Mouse (Mus musculus) adrenal gland, postnatal 36 days (tissue): ENCODE data around the gene Dido1. TPM values are rescaled to one million over a fixed set of nuclear protein-coding genes. Genes with fewer than 3 reads are reported as not detected.

Experiments
- DNase-seq, 2 experiments: peaks; one replicate each; pipeline ENCODE4 v3.0.0; 2021; ENCODE audit warnings: mixed read lengths in 1 of 2
- long read RNA-seq, 2 experiments: library from polyadenylated mRNA; stranded (forward); transcript quantifications; one replicate each; pipeline ENCODE4 v2.0.0; 2021; ENCODE audit warnings: borderline sequencing depth in 2 of 2
- total RNA-seq, 2 experiments: library from RNA; stranded (reverse); gene quantifications; 2 replicates each; pipeline ENCODE4 v1.2.3; 2021

The Dido1 gene
- total RNA-seq: 10 to 100 TPM; 38.7 to 40.7 TPM
- long read RNA-seq, experiment 1, full-length matches to known transcripts: 2 of 11 reads
- long read RNA-seq, experiment 1, partial matches to known transcripts: 2 of 11 reads
- long read RNA-seq, experiment 1, other reads (novel, unspliced or antisense): 7 of 11 reads
- long read RNA-seq, experiment 2, partial matches to known transcripts: 2 of 6 reads
- long read RNA-seq, experiment 2, other reads (novel, unspliced or antisense): 4 of 6 reads

DNA sequence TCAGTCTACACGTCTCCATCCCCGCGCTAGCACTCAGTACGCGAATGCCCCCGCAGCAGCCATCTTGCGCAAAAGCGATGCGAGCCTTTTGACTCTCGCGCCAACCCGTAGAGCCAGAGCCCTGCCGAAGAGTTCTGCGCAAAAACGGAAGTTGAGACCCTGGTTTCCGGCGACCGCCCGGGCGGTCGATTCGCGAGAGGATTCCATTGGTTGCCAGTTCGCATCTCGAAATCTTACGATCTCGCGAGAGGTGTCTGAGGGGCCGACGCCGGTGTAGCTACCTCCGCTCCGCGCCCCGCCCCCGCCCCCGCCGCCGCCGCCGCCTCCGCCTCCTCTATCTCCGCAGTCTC lies at the start of gene Dido1, which contains the start of gene Gid8:
Gene Dido1, minus strand, starts transcription at position 77 of the 350 bp plus-strand sequence.
Gene Gid8, plus strand, starts transcription at position 195 of the 350 bp plus-strand sequence.
- DNase-seq: peak; percentile 97 to 98

GRCm38 (mm10) chr2:180758513-180759263 lies 48.9 kb upstream of the Dido1 start:
- no peak for DNase-seq

DNA sequence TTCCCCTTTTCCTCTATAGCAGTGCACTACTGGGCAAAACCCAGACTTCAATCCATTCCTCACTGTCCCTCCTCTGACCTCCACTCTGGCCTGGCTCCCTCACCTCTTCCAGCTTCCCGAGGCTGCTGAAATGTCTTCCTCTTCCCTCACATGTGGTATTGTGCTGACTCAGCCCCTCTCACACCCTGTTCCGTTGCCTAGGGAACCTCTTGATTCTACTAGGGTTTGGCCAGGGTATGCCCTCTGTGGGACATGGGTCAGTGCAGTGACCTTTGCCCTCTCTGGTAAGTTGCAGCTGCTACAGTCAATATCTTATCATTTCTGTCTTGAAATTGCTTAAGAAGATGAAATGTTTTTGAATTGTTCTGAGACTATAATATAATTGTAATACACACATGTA lies 47.0 kb upstream of the Dido1 start:
- no peak for DNase-seq

DNA sequence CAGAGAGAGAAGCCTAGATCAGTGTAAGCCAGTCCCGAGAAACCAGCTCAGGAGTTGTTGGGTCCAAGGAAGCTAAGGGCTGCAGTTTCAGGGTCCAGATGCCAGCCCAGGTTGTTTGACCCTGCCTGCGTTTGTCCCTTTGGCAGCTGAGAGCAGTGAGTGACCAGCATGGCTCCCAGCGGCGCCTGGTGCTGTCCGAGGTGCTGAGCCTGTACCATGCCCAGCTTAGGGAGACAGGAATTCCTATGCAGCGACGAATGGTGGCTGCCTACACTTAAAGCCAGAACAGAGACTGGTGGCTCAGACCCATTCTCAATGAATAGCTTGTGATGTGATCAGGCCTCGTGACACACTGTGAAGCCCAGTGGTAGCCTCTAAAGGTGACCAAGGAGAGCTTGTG lies 46.1 kb upstream of the Dido1 start:
- peak; percentile 71 to 83 for DNase-seq

DNA sequence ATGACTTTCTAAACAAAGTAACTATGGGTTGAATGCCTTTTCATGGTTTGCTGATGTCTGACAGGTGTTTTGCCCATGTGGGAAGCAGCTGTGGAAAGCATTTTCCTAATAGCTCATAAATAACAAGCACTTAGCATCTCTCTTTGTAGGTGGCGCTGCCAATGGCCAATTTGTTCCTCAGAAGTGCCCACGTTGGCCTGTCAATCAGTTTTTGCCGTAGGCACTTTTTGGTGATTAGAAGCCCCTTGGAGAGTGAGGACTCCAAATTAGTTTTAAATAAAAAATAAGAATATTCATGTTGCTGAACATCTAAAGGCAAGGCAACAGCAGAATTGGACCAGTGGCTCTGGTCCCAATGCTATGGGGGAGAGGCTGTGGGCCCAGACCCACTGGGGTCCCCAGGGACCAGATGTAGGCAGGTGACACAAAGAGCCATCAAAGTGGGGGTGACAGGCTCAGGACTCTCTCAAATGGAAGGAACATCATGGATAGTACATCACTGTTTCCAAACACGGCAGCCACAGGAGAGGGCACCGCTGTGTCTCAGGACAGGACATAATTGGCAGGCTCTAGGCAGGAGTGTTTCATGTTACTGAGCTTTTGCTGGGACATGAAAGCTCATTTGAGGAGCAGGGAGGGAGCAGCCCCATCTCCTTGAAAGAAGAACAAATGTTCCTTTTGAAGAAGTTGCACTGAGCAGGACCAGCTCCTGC lies 45.3 kb upstream of the Dido1 start:
- no peak for DNase-seq

GRCm38 (mm10) chr2:180748904-180749303 lies 39.1 kb upstream of the Dido1 start:
- DNase-seq: no peak

DNA sequence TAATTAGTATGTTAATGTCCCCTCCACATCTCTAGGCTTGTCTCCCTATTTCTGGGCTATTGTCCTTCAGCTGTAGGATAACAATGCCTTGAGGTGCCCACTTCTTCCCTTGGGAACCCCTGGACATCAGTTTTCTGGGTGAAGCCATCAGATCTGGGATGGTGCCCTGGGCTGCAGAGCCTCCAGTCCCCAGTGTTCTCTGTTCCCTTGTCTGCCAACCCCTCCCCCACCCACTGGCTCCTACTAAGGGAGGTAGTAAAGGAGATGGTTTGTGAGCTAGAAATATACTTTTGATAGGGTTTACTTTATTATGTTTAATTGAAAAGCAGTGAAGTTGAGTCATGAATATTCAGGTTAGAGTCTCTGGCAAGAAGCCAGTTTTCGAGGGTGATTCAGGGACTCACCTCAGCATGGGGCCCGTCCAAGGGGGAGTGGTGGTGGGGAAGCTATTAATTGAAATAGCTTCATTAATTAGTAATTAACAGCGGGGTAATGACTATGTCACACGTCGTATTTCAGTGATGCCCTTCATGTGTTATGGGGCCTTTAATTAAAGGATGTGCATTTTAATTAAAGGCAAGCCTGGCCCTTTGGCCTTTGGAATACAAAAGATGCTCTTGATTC lies 36.9 kb upstream of the Dido1 start:
- no peak for DNase-seq

DNA sequence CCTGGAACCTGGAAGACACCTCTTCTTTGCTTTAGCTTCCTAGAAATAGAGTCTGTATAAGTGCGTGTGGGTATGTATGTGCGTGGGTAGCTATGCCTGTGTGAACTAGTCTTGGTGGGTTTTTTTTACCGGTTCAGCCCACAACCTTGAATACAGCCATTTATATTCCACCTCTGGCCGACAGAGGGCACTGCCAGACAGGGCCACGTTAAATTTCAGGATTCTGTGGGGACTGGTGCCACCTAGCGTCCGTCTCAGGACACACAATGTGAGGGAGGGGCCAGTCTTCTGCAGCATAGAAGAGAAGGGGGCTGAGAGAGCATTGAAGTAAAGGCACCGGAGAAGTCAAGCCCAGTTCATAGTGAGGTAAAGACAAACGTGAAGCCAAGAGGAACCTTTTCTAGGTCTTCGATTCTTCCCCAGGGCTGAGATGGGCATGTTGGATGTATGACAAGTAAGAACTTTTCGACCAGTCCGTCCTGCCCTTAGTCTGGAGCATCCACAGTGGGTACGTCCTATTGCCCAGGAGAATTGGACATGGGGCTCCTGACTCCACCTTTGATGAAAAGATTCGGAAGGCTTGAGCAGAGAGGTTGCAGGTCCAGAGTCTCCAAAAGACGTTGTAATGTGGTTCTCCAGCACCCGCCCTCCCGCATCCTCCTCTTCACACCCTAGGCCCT lies 35.6 kb upstream of the Dido1 start:
- peak; percentile 88 to 89 for DNase-seq

GRCm38 (mm10) chr2:180743321-180743720 lies 33.5 kb upstream of the Dido1 start:
- no peak for DNase-seq

DNA sequence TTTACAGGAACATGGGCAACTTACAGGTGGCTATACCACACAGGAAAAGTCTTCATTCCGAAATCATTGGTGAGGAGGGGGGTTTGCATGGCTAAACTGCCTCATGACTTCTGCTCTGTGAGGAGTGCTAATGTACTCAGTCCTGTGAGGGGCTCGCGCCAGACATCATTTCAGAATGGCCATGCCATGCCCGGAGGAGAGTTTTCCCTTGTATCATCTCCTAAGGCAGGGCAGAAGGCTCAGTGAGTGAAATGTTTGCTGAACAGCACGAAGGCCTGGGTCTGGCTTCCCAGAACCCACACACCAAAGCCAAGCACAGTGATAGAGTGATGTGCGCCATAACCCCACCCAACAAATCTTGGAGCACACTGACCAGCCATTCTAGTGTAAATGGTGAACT lies 33.0 kb upstream of the Dido1 start:
- DNase-seq: no peak

DNA sequence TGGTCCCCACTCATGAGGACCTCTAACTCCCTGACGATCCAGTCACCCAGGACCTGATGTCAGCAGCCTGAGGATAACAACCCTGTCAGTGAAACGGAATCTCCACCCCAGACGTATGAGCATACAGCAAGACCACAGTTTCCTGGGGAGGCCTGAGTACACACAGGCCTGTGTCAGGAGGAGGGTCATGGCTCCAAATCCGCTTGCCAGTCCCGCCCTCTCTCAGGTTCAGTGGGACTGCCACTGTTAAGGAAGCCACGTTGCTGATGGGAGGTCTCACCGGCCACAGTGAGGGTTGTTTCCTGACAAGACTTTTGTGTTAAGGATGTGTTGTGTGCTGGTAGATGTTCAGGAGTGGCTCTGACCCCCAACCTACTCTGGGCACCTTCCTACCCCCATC lies 31.6 kb upstream of the Dido1 start:
- no peak for DNase-seq

- DNase-seq: no peak
These were observed 30.6 kb upstream of the Dido1 start for GRCm38 (mm10) chr2:180740349-180740748.

DNA sequence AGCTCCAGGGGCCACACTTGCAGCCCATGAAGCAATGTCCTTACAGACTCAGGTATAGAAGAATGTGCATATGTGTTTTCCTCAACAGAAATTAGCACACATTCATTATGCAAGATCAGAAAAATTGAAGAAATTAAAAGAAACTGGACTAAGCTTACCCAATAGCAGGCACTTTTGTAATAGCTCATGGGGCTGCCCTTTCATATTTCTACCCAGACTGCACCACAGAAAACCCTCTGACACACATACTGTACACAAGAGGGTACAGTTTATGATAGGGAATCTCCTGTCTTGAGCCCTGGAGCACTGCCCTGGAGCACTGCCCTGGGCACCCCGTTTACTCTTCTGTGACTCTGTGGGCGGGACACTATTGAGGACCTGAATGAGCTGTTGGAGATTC lies 28.2 kb upstream of the Dido1 start:
- no peak for DNase-seq

DNA sequence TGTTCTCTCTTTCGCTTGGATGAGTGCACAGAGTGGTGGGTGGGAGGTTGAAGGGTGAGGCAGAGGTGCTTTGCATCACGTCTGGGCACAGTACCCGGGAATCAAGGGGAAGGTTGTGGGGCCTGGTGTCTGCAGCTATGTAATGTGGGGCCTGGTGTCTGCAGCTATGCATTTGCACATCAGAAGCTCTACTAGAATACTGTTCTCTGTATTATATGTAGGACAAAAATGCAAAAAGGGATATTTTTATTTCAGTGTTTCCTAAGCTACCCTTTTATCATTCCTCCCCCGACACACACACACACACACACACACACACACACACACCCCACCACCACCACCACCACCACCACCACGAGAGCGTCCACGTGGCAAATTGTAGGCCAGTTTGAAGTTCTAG lies 25.4 kb upstream of the Dido1 start:
- no peak for DNase-seq

- DNase-seq: no peak
These were observed 22.2 kb upstream of the Dido1 start for GRCm38 (mm10) chr2:180731984-180732383.

- DNase-seq: peak; percentile 39 to 66
These were observed 21.2 kb upstream of the Dido1 start for GRCm38 (mm10) chr2:180731036-180731435.

- no peak for DNase-seq
These were observed 17.8 kb upstream of the Dido1 start for GRCm38 (mm10) chr2:180727613-180728021.

DNA sequence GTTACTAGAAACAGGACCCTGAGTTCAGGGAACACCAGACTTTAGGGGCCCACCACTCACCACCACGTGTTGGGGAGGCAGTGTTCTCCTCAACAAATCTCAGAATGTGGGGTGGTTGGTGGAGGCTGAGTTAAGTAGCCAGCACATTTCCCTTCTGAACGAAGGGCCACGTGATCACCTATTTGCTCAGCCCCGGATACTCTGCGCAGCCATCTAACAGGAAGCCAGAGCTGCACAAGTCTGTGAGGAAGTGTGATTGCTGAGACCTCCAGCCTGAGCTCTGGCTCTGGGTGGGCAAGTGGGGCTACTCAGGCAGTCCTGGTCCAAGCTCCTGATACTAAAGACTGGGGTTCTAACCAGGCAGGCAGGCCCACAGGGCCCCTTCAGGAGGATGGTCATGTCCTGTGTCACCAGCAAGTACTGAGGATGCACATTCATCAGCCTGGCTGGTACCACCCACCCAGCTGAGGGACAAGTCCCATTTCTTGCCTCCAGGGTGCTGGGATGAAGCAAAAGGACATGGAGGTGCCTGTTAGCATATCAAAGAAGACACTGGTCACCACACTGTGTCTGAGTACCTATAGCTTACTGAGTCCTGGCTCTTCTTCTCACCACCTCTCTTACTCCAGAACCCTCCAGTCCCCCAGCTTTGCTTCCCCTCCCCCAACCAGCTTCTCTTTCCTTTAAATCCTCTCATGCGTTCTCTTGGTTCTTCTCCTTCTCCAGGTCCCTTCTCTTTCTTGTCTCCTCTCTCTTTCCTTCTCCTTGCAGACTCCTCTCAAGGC lies 17.1 kb upstream of the Dido1 start:
- no peak for DNase-seq

- DNase-seq: no peak
These were observed 16.2 kb upstream of the Dido1 start for GRCm38 (mm10) chr2:180725856-180726629.

GRCm38 (mm10) chr2:180725414-180725778 lies 15.6 kb upstream of the Dido1 start:
- DNase-seq: no peak
